Mouse (Mus musculus) intestine, postnatal 0 days (tissue): Measurements from ENCODE around the gene Ldlrad1. TPM values are rescaled to one million over a fixed set of nuclear protein-coding genes. Genes with fewer than 3 reads are reported as not detected.
A peak's percentile ranks its signal among the peaks of the same experiment; 100 is the strongest.

Experiments used
- ATAC-seq: fragments of 200-750 bp; cut with Nextera tagmentation; 2 replicates; pipeline ENCODE4 v1.8.0; 2017; ENCODE audit warnings: mild to moderate bottlenecking, moderate TSS enrichment, moderate library complexity
- H3K27ac ChIP-seq: fragments of 300-500 bp; sonication (generic); 2 replicates; pipeline ENCODE4 v1.5.1; 2014; ENCODE audit warnings: mild to moderate bottlenecking, low read depth, low read length, moderate library complexity
- H3K27me3 ChIP-seq: fragments of 300-500 bp; sonication (generic); replicated peaks from 2 replicates; pipeline ENCODE4 v1.6.1; 2014; ENCODE audit warnings: low read length, mixed read lengths; ENCODE audit not compliant: control insufficient read depth, insufficient read depth
- H3K36me3 ChIP-seq: fragments of 300-500 bp; sonication (generic); 2 replicates; pipeline ENCODE4 v1.6.1; 2014; ENCODE audit warnings: mild to moderate bottlenecking, moderate library complexity; ENCODE audit not compliant: control insufficient read depth, insufficient read depth
- H3K4me1 ChIP-seq: fragments of 300-500 bp; sonication (generic); replicated peaks from 2 replicates; pipeline ENCODE4 v1.6.1; 2014; ENCODE audit warnings: antibody characterized with exemption, low read length, mixed read lengths; ENCODE audit not compliant: control insufficient read depth, insufficient read depth
- H3K4me2 ChIP-seq: fragments of 300-500 bp; sonication (generic); replicated peaks from 2 replicates; pipeline ENCODE4 v1.6.1; 2014; ENCODE audit warnings: low read depth, mild to moderate bottlenecking, moderate library complexity
- H3K4me3 ChIP-seq: fragments of 300-500 bp; sonication (generic); 2 replicates; pipeline ENCODE4 v1.5.1; 2014; ENCODE audit warnings: low read depth, low read length
- H3K9ac ChIP-seq: fragments of 300-500 bp; sonication (generic); 2 replicates; pipeline ENCODE4 v1.6.1; 2014; ENCODE audit warnings: mild to moderate bottlenecking, low read depth, low read length
- H3K9me3 ChIP-seq: fragments of 300-500 bp; sonication (generic); 2 replicates; pipeline ENCODE4 v1.6.1; 2016; ENCODE audit warnings: mixed run types; ENCODE audit not compliant: control insufficient read depth
- CTCF ChIP-seq: sonication (generic); IDR thresholded peaks from 2 replicates; pipeline ENCODE4 v1.5.1; 2016; ENCODE audit warnings: low read depth, mild to moderate bottlenecking, control low read depth, antibody characterized with exemption, moderate library complexity
- WGBS: fragments of 180-500 bp; shearing (Covaris S2); extraction: QIAGEN DNeasy Blood & Tissue Kit; methylation state at CpG from one replicate; pipeline ENCODE4 v1.1.7; 2014; 5-methylcytosine and 5-hydroxymethylcytosine counted together
- polyA plus RNA-seq: library from polyadenylated mRNA; unstranded; fragments of >200 nt; fragmentation: Nextera tagmentation; extraction: Ambion mirVana; gene quantifications from 2 replicates; pipeline ENCODE4 v1.2.1, GENCODE M21; 2015

Ldlrad1 gene
- polyA plus RNA-seq, 1 experiment from 2014 or later, result not detected

DNA sequence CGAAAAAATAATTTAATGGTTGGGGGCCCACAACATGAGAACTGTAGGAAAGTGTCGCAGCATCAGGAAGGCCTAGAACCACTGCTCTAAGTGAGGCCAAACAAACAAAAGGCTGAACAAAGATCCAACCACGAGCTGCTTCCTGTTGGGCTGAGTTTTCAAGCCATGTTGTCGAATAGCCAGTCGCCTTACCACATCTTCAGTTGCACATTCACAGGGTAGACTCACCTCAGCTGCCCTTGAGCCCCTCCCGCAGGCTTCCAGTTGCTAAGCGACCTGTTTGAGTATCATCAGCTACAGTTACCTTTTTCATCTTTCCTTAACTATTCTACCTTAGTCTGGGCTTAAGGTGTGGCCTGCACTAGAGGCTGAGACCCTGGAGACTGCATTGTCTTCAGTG, 6.0 kb upstream of the Ldlrad1 start:
- Histone ChIP-seq H3K9ac (no peak overlapping the region), H3K27ac (no peak overlapping the region), H3K4me1 (no peaks in the 10 kb centered on the region), H3K4me2 (no peak overlapping the region), H3K9me3 (no peaks in the 10 kb centered on the region), H3K27me3 (no peaks in the 10 kb centered on the region), H3K36me3 (peaks cover 64% of the 10 kb centered on the region), H3K4me3 (no peak overlapping the region)
- no peak for ATAC-seq
- TF ChIP-seq CTCF, result no peak
- WGBS, result 71% methylated on average over 7 of the region's 7 CpGs

GRCm38 (mm10) chr4:107207016-107207415, 2.0 kb upstream of the Ldlrad1 start:
- TF ChIP-seq CTCF, result no peak
- Histone ChIP-seq H3K4me3 (no peak overlapping the region), H3K9ac (no peak overlapping the region), H3K4me1 (no peaks in the 10 kb centered on the region), H3K36me3 (peaks cover 36% of the 10 kb centered on the region), H3K27ac (no peak overlapping the region; the same call in 1 of the 2 replicates), H3K4me2 (no peak overlapping the region), H3K27me3 (no peaks in the 10 kb centered on the region), H3K9me3 (no peaks in the 10 kb centered on the region)
- 88% methylated on average over 2 of the region's 2 CpGs for WGBS
- no peak for ATAC-seq

GRCm38 (mm10) chr4:107210483-107211097, 1.6 kb downstream of the Ldlrad1 start:
- Histone ChIP-seq H3K4me1 (no peaks in the 10 kb centered on the region), H3K4me2 (no peak overlapping the region), H3K36me3 (peaks cover 20% of the 10 kb centered on the region; the same call in 1 of the 2 replicates), H3K27me3 (no peaks in the 10 kb centered on the region), H3K4me3 (no peak overlapping the region), H3K9ac (no peak overlapping the region), H3K27ac (no peak overlapping the region), H3K9me3 (no peaks in the 10 kb centered on the region)
- no peak for TF ChIP-seq CTCF
- 41% methylated on average over 5 of the region's 5 CpGs for WGBS
- 0 out of 2 replicates have a peak, but pooled peaks have one; percentile 19 for ATAC-seq

GRCm38 (mm10) chr4:107211465-107211864, 2.5 kb downstream of the Ldlrad1 start:
- H3K27ac ChIP-seq, result no peak overlapping the region
- no peaks in the 10 kb centered on the region for H3K4me1 ChIP-seq
- H3K4me3 ChIP-seq, result no peak overlapping the region
- no peak for TF ChIP-seq CTCF
- H3K4me2 ChIP-seq, result no peak overlapping the region
- H3K9ac ChIP-seq, result no peak overlapping the region
- ATAC-seq, result no peak
- H3K36me3 ChIP-seq, result peaks cover 20% of the 10 kb centered on the region; the same call in 1 of the 2 replicates
- H3K9me3 ChIP-seq, result no peaks in the 10 kb centered on the region
- 76% methylated on average over 4 of the region's 4 CpGs for whole genome bisulfite sequencing
- H3K27me3 ChIP-seq, result no peaks in the 10 kb centered on the region

- H3K9ac ChIP-seq, result no peak overlapping the region
- peaks cover 16% of the 10 kb centered on the region; the same call in 1 of the 2 replicates for H3K36me3 ChIP-seq
- H3K4me2 ChIP-seq, result no peak overlapping the region
Measured at GRCm38 (mm10) chr4:107211936-107212335, 3.0 kb downstream of the Ldlrad1 start.

DNA sequence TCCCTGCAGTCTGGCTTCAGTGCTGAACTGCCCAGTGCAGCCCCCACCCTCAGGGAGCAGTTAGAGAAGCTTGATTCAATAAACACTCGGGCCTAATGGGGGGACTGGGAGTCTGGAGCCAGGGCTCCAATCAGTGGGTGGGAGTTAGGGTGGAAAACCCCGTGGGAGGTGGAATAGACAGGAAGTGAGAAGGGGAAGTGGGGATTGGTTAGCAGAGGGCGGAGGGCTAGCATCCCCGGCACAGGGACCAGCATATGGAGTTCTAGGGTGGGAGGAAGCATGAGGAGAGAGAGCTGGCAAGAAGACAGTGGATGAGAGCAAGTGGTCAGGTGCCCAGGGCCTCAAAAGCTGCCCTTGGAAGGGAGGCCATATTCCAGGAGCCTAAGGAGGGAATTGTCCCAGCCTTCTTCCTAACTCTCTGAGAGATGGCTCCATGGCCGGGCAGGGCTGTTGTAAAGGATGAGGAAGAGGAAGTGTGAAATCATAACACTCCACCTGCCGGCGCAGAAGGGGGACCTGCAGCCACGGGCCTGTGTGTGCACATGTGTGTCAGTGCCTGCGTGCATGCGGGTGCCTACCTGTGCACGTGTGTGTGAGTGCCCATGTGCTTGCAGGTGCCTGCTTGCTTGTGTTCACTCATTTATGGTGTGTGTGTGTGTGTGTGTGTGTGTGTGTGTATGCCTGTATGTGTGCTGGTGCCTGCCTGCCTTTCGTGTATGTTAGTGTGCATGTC, 4.5 kb downstream of the Ldlrad1 start:
- Histone ChIP-seq H3K4me1 (no peaks in the 10 kb centered on the region), H3K9me3 (no peaks in the 10 kb centered on the region), H3K4me3 (no peak overlapping the region), H3K9ac (no peak overlapping the region), H3K27ac (no peak overlapping the region), H3K27me3 (no peaks in the 10 kb centered on the region), H3K4me2 (no peak overlapping the region), H3K36me3 (0 out of 2 replicates have a peak, but pooled peaks cover 6% of the 10 kb centered on the region)
- no peak for ATAC-seq
- peak; percentile 38 for TF ChIP-seq CTCF
- WGBS, result 56% methylated on average over 12 of the region's 12 CpGs

More at GRCm38 (mm10) chr4:107211936-107212335, 3.0 kb downstream of the Ldlrad1 start:
- Histone ChIP-seq H3K9me3 (no peaks in the 10 kb centered on the region), H3K27me3 (no peaks in the 10 kb centered on the region), H3K4me1 (no peaks in the 10 kb centered on the region), H3K27ac (no peak overlapping the region), H3K4me3 (no peak overlapping the region)
- ATAC-seq, result no peak
- no peak for TF ChIP-seq CTCF
- WGBS, result 85% methylated on average over 5 of the region's 5 CpGs
